7 mouse cellular contexts compared by ENCODE assay signal in the genomic region with DNA sequence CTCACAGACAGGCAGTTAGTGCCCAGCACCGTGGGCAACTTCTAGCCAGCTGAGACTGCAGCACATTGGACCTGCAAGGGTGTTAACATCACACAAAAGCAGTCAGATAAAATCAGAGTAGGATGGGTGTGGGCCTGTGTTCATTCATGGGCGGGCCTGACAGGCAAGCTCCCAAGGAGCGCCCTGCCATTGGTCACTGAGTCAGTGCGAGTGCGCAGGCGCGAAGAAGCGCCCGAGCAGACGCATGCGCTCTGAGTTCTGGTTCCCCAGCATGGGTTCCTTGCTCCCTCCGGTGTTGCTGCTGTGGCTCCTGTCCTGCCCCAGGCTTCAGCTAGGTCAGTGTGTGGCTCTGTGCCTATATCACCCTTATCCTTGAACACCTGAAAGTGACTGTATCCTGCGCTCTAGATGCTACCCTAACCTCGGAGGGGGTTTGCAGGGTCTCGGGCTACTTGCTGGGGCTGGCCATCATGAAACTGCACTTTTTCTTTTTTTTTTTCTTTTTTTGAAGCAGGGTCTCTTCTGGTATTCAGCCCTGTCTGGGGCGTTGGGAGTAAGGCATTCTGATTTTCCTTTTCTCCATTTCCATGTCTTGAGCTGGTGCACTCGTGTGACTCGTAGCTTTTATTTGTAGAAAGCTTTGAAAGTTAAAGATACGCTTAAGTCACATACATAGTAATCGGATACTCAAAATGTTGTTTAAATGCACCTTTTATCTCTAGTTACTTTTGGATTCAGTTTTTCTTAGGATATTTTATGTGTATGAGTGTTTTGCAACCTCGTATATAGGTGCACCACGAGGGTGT. TPM values are rescaled to one million over a fixed set of nuclear protein-coding genes. Genes with fewer than 3 reads are reported as not detected.
A peak's percentile ranks its signal among the peaks of the same experiment; 100 is the strongest.
DNase-seq lines count a peak whose midpoint lies in the region; ATAC-seq lines count a peak whose summit lies in the region.

A gene (plus strand): TSS at position 235 of the 806 bp plus-strand sequence.

- 14% methylated on average over 22 of the region's 22 CpGs for WGBS in embryonic facial prominence, embryonic 11.5 days
- 12% methylated on average over 22 of the region's 22 CpGs for WGBS in limb, embryonic 10.5 days
- 14% methylated on average over 22 of the region's 22 CpGs for WGBS in midbrain, embryonic 13.5 days

- peak within 1 kb of the TSS; percentile 66 for H3K4me3 ChIP-seq in embryonic facial prominence, embryonic 11.5 days (ENCODE audit: low read depth, low read length)
- H3K4me3 ChIP-seq in limb, embryonic 10.5 days, result peak within 1 kb of the TSS; percentile 68
- peak within 1 kb of the TSS; percentile 75 for H3K4me3 ChIP-seq in midbrain, embryonic 13.5 days (replicated peaks)

- peak within 1 kb of the TSS; percentile 47; the same call in 1 of the 2 replicates for H3K27ac ChIP-seq in embryonic facial prominence, embryonic 11.5 days (replicated peaks; ENCODE audit: low read depth, low read length)
- peak within 1 kb of the TSS; percentile 84 for H3K27ac ChIP-seq in limb, embryonic 10.5 days
- H3K27ac ChIP-seq in midbrain, embryonic 13.5 days, result peak within 1 kb of the TSS; percentile 85

- H3K27me3 ChIP-seq in embryonic facial prominence, embryonic 11.5 days (ENCODE audit: control insufficient read depth, insufficient read depth, low read length), result no peaks in the 10 kb centered on the region
- no peaks in the 10 kb centered on the region for H3K27me3 ChIP-seq in limb, embryonic 10.5 days (ENCODE audit: low read depth, poor library complexity, severe bottlenecking)
- H3K27me3 ChIP-seq in midbrain, embryonic 13.5 days, result no peaks in the 10 kb centered on the region

- H3K36me3 ChIP-seq in embryonic facial prominence, embryonic 11.5 days (replicated peaks; ENCODE audit: control insufficient read depth, insufficient read depth, low read depth, low read length), result peaks cover 5% of the 10 kb centered on the region
- peaks cover 54% of the 10 kb centered on the region for H3K36me3 ChIP-seq in limb, embryonic 10.5 days
- peaks cover 24% of the 10 kb centered on the region for H3K36me3 ChIP-seq in midbrain, embryonic 13.5 days

- H3K9me3 ChIP-seq in embryonic facial prominence, embryonic 11.5 days (replicated peaks; ENCODE audit: control insufficient read depth, low read length), result no peaks in the 10 kb centered on the region
- no peaks in the 10 kb centered on the region for H3K9me3 ChIP-seq in limb, embryonic 10.5 days (replicated peaks)
- no peaks in the 10 kb centered on the region for H3K9me3 ChIP-seq in midbrain, embryonic 13.5 days

- ATAC-seq in embryonic facial prominence, embryonic 11.5 days (replicated peaks; ENCODE audit: insufficient number of reproducible peaks, low FRiP score, low TSS enrichment, low read depth), result peak; percentile 97
- ATAC-seq in granulocyte monocyte progenitor cell, adult 5-6 weeks (replicated peaks; ENCODE audit: poor library complexity, severe bottlenecking), result peak; percentile 99
- peak; percentile 99 for ATAC-seq in midbrain, embryonic 13.5 days

- H3K4me2 ChIP-seq in embryonic facial prominence, embryonic 11.5 days (ENCODE audit: low read depth, low read length), result peak within 1 kb of the TSS; percentile 56
- peak within 1 kb of the TSS; percentile 73 for H3K4me2 ChIP-seq in midbrain, embryonic 13.5 days (replicated peaks)

- DNase-seq in adrenal gland, postnatal 14 days, result peak; percentile 98
- peak; percentile 96 for DNase-seq in embryonic facial prominence, embryonic 11.5 days (ENCODE audit: low spot score)
- DNase-seq in kidney, adult 11 months, result peak; percentile 96
- DNase-seq in limb, embryonic 10.5 days (ENCODE audit: low spot score), result peak; percentile 98
- peak; percentile 88 for DNase-seq in spleen, adult 12 weeks (ENCODE audit: low spot score)

- H3K4me1 ChIP-seq in embryonic facial prominence, embryonic 11.5 days (ENCODE audit: control insufficient read depth, insufficient read depth, low read length), result no peaks in the 10 kb centered on the region
- H3K4me1 ChIP-seq in limb, embryonic 10.5 days, result peaks cover 9% of the 10 kb centered on the region
- peaks cover 18% of the 10 kb centered on the region for H3K4me1 ChIP-seq in midbrain, embryonic 13.5 days (replicated peaks)

- peak within 1 kb of the TSS; percentile 84 for H3K9ac ChIP-seq in embryonic facial prominence, embryonic 11.5 days (replicated peaks; ENCODE audit: low read length)
- peak within 1 kb of the TSS; percentile 80 for H3K9ac ChIP-seq in midbrain, embryonic 13.5 days (replicated peaks)

RNA-seq across cellular contexts. Expression of the gene that starts here (rescaled TPM):
- 39.5 and 44.8 TPM in 2 replicates for total RNA-seq in adrenal gland, postnatal 14 days (2021)
- polyA plus RNA-seq in embryonic facial prominence, embryonic 11.5 days (2014; fragmentation: Nextera tagmentation; extraction: Ambion mirVana), result 58.3 and 64.4 TPM in 2 replicates
- 17.1 and 31.7 TPM in 2 replicates for total RNA-seq in granulocyte monocyte progenitor cell, adult 5-6 weeks (2014; fragmentation: Nextera tagmentation)
- 22.6 and 24.5 TPM in 2 replicates for total RNA-seq in granulocyte monocyte progenitor cell, adult 5-6 weeks (2017)
- polyA plus RNA-seq in limb, embryonic 10.5 days (2016; fragmentation: Nextera tagmentation; extraction: Ambion mirVana), result 36.8 and 43.5 TPM in 2 replicates
- polyA plus RNA-seq in midbrain, embryonic 13.5 days (2015; fragmentation: Nextera tagmentation; extraction: Ambion mirVana), result 33.2 and 37.2 TPM in 2 replicates

Comparison
In these comparisons a context has a peak if more than half of its experiments do, and no peak if none do; other contexts are left out.
1. Peak in every context shown above with its lines: DNase-seq, ATAC-seq, H3K4me3 ChIP-seq and H3K27ac ChIP-seq.